Mouse (Mus musculus): Measurements from ENCODE around the gene Lcn4. TPM values are rescaled to one million over a fixed set of nuclear protein-coding genes. Genes with fewer than 3 reads are reported as not detected.

Lcn4 gene
- total RNA-seq, 2 experiments from 2014 or later = not detected

- DNase-seq (ENCODE audit: low spot score in 2 of 2) = no peak
These were observed 35.4 kb downstream of the Lcn4 start for GRCm38 (mm10) chr2:26635489-26636324.

DNA sequence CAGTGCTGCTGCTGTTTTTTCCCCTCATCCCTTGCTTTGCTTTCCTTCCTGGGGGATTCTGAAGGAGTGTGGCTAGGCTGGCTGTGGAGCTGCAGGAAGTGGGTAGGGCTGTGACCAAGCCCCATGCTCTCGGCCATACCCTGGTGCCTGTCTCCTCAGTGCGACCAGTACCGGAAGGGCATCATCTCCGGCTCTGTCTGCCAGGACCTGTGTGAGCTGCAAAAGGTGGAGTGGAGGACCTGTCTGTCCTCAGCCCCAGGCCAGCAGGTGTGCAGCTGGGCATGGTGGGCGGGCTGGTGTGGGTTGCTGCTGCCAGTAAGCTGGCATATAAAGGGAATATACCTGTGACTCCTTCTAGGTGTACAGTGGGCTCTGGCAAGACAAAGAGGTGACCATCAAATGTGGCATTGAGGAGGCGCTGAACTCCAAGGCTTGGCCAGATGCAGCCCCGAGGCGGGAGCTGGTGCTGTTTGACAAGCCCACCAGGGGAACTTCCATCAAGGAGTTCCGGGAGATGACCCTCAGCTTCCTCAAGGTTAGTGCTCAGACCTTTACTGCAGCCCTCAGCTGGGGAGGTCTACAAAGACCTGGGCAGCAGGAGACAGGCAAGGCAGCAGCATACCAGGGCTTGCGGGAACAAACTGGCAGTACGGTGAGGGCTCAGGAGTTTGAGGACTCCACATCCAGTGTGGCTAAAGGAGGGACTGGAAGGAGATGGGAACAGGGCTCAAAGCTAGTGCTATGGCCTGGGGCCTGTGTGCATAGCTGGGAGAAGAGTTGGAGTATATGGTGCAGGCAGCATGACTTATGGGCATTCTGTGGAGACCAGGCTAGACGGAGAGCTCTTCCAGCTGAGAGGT, 36.2 kb downstream of the Lcn4 start:
- DNase-seq (ENCODE audit: low spot score in 2 of 2) = no peak

GRCm38 (mm10) chr2:26633953-26634530, 37.0 kb downstream of the Lcn4 start:
- no peak for DNase-seq (ENCODE audit: low spot score in 2 of 2)

DNA sequence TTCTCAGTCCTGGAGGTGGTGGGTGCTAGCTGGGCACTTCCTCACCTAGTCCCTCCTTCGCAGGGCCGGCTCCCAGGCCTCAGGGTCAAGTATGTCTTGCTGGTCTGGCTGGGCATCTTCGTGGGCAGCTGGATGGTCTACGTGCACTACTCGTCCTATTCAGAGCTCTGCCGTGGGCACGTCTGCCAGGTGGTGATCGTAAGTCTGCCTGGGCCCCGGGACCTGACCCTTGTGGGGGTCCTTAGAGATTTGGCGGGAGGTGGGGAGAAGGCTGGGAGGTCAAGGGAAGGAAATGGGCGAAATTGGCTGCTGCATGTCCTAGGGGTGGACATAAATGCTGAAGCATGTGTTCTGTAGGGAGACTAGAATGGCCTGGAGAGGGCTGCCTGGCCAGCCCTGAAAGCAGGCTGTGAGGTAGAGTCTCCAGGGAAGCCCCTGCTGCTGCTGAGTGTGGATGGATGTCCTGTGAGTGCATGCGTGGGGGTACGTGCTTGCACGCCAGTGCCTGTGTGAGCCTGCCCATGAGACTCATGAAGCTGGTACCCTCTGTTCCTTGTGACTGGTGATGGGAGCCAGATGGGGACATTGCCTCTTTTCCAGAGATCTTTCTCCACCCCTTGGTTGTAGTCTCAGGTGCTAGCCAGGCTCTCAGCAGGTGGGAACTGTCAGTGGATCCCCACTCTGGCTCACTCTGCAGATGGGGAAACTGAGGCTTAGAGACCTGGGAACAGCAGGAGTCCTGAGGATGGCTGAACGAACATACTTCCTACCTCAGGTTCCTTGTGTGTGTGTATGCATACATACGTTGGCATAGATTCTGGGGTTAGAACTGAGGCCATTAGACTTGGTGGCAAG, 38.3 kb downstream of the Lcn4 start:
- DNase-seq (ENCODE audit: low spot score in 2 of 2) = no peak

- DNase-seq (ENCODE audit: low spot score in 2 of 2) = no peak
These were observed 42.2 kb downstream of the Lcn4 start for GRCm38 (mm10) chr2:26628792-26629437.

- DNase-seq (ENCODE audit: low spot score in 2 of 2) = peak; percentile 82 to 90
These were observed 43.0 kb downstream of the Lcn4 start, which contains the start of gene Fam69b for GRCm38 (mm10) chr2:26627921-26628739. Gene Fam69b (plus strand): TSS chr2:26628457.

DNA sequence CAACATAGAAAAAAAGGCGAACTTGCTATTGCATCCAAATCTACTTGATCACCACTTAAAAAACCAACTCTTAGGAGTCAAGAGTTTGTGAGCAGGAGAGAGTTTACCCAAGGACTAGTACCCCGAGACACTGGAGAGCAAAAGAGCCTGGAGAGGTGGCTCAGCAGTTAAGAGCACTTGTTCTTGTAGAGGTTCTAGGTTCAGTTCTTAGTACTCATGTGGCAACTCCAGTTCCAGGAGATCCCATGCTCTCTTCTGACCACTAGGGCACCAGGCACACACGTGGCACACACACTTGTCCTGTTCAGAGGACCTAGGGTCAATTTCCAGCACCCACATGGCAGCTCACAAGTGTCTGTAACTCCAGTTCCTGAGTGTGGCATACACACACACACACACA, 45.0 kb downstream of the Lcn4 start:
- DNase-seq (ENCODE audit: low spot score in 2 of 2) = no peak

DNA sequence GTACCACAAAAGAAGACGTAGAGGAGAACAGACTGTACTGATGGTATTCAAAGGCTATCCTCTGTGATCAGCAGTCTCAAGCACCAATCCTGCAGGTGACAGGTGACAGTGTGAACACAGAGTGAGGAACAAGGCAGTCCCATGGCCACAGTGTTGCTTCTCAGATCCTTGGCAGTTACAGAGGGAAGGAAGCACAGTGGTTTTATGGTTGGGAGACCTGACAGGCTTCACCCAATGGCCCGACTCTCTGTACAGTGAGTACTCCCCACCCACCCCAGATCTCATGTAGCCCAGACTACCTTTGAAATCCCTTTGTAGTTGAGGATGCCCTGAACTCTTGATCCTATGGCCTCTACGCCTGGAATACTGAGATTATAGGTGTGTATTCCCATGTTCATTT, 45.7 kb downstream of the Lcn4 start:
- DNase-seq (ENCODE audit: low spot score in 2 of 2) = no peak

DNA sequence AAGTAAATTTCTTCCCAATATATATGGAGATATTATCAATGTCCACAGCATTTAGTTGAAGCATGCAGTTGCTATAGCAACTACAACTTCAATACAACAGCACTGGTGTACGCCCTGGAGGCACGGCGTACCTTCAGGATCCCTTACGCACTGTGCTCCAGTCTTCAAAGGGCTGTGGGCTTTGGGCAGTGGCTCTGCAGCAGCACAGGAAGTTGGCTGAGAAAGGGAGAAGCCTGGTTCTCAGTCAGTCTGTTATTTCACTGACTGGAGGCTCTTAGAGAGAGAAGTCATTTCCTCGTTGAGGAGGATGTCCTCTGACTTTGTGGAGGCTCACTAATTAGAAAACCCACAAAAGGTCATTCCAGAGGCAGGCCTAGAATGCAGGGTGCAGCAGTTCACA, 48.1 kb downstream of the Lcn4 start:
- no peak for DNase-seq (ENCODE audit: low spot score in 2 of 2)

DNA sequence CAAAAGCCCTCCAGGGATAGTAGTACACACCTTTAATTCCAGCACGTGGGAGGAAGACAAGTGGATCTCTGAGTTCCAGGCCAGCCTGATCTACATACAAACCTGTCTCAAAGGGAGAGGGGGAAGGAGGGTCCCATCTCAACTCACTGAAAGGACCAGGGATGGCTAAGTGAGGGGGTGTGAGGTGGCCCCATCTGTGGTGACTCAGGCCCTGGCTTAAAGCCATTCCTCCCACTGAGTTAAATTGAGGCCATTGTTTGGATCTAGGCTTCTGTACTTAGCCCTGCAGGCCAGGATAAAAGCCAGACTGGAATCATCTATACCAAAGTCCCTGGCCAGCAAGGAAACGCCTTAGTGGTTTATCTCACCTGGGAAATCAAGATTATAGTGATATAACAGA, 49.8 kb downstream of the Lcn4 start:
- no peak for DNase-seq (ENCODE audit: low spot score in 2 of 2)

DNA sequence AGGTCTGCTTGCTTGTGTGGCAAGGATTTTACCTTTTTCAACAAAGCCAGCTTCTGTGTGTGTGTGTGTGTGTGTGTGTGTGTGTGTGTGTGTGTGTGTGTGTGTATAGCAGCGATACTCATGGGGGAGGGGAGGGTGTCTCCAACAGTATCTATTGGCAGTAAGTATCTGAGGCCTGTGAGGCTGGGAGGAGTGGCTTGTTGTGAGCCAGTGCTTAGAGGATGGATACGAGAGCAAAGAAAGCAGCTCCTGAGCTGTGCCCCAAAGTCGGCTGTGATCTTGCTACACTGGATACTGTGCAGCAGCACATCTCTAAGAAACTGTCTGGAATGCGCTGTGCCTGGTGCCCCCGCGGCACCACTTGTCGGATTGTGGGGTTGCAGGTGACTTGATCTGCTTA, 53.2 kb downstream of the Lcn4 start:
- DNase-seq (ENCODE audit: low spot score in 2 of 2) = no peak

Other genes starting within 250 kb of the Lcn4 start
- gene Sec16a, start 226.1 kb downstream of the Lcn4 start, total RNA-seq (2021) = 10 to 100 TPM; 43.9 to 46.1 TPM
- 10 to 100 TPM; 43.9 to 46.7 TPM for gene Notch1, start 154.6 kb downstream of the Lcn4 start, total RNA-seq (2021)
- gene Egfl7, start 91.3 kb downstream of the Lcn4 start, total RNA-seq (2021) = 100 to 1,000 TPM in 1 of 2 experiments, 10 to 100 TPM in 1; 82.2 to 102 TPM
- not detected for gene Gm20532, start 84.6 kb downstream of the Lcn4 start, total RNA-seq (2021)
- gene Agpat2, start 66.9 kb downstream of the Lcn4 start, total RNA-seq (2021) = 1 to 10 TPM; 2.1 to 2.5 TPM
- gene Fam69b, start 42.8 kb downstream of the Lcn4 start, total RNA-seq (2021) = 10 to 100 TPM; 75.0 to 82.7 TPM
- gene Abo, start 193.7 kb upstream of the Lcn4 start, total RNA-seq (2021) = not detected
- gene Surf6, start 231.6 kb upstream of the Lcn4 start, total RNA-seq (2021) = 10 to 100 TPM; 31.5 to 33.9 TPM
- 10 to 100 TPM; 44.5 to 45.9 TPM for gene Med22, start 239.4 kb upstream of the Lcn4 start, total RNA-seq (2021)
- gene Rpl7a, start 239.5 kb upstream of the Lcn4 start, total RNA-seq (2021) = 100 to 1,000 TPM; 346 to 356 TPM
- gene Surf2, start 245.1 kb upstream of the Lcn4 start, total RNA-seq (2021) = 10 to 100 TPM; 35.4 to 38.7 TPM
- gene Surf1, start 245.2 kb upstream of the Lcn4 start, total RNA-seq (2021) = 10 to 100 TPM; 81.5 to 83.5 TPM